Mouse (Mus musculus) heart, postnatal 25 days (tissue): Measurements from ENCODE around the gene Capn1. TPM values are rescaled to one million over a fixed set of nuclear protein-coding genes. Genes with fewer than 3 reads are reported as not detected.

Experiments used
- microRNA-seq: library from miRNA; unstranded; fragments of <30 nt; microRNA quantifications from one replicate; pipeline ENCODE4 v1.2.0, GENCODE M21; 2022
- total RNA-seq, 2 experiments: library from RNA; stranded (reverse); gene quantifications; 2 replicates each; pipeline ENCODE4 v1.2.3; 2021

Gene Capn1
- total RNA-seq, 2 experiments from 2014 or later = 27.5 to 32.8 TPM

Small RNA genes lying within 50 kb of the gene (microRNA-seq; reads per million reads assigned to microRNA genes)
- gene Mir6988 = 0.83 reads per million

Other genes with a start within 250 kb of the Capn1 start
- gene Scyl1, start 244.5 kb downstream of the Capn1 start, total RNA-seq = 10 to 100 TPM; 63.5 to 64.1 TPM
- gene Frmd8, start 140.6 kb downstream of the Capn1 start, total RNA-seq = 10 to 100 TPM in 1 of 2 experiments, 1 to 10 TPM in 1; 8.9 to 11.1 TPM
- 1 to 10 TPM; 3.5 to 4.1 TPM for gene Slc25a45, start 138.1 kb downstream of the Capn1 start, total RNA-seq
- under 1 TPM; 0.22 to 0.68 TPM for gene Tigd3, start 121.7 kb downstream of the Capn1 start, total RNA-seq
- 10 to 100 TPM; 87.4 to 96.1 TPM for gene Dpf2, start 102.9 kb downstream of the Capn1 start, total RNA-seq
- gene Cdc42ep2, start 91.1 kb downstream of the Capn1 start, total RNA-seq = 1 to 10 TPM; 9.1 to 9.8 TPM
- 10 to 100 TPM in 1 of 2 experiments, 1 to 10 TPM in 1; 8.9 to 11.2 TPM for gene Pola2, start 51.7 kb downstream of the Capn1 start, total RNA-seq
- gene Slc22a20, start 29.8 kb downstream of the Capn1 start, total RNA-seq = not detected
- gene Syvn1, start 30.7 kb upstream of the Capn1 start, total RNA-seq = 10 to 100 TPM; 20.6 to 22.4 TPM
- 10 to 100 TPM; 39.0 to 39.2 TPM for gene Mrpl49, start 41.9 kb upstream of the Capn1 start, total RNA-seq
- 100 to 1,000 TPM; 499 to 563 TPM for gene Fau, start 41.9 kb upstream of the Capn1 start, total RNA-seq
- 10 to 100 TPM; 11.9 to 12.4 TPM for gene Znhit2, start 45.3 kb upstream of the Capn1 start, total RNA-seq
- 1 to 10 TPM; 4.2 to 5.1 TPM for gene Tm7sf2, start 52.5 kb upstream of the Capn1 start, total RNA-seq
- 10 to 100 TPM; 23.0 to 25.3 TPM for gene Vps51, start 61.3 kb upstream of the Capn1 start, total RNA-seq
- gene Tmem262, start 64.1 kb upstream of the Capn1 start, total RNA-seq = not detected
- gene Gm28374, start 66.4 kb upstream of the Capn1 start, total RNA-seq = not detected
- 10 to 100 TPM; 16.4 to 19.4 TPM for gene Zfpl1, start 69.1 kb upstream of the Capn1 start, total RNA-seq
- under 1 TPM; 0.21 to 0.42 TPM for gene Cdca5, start 69.1 kb upstream of the Capn1 start, total RNA-seq
- not detected for gene AC131692.1, start 78.5 kb upstream of the Capn1 start, total RNA-seq
- gene Naaladl1, start 89.9 kb upstream of the Capn1 start, total RNA-seq = not detected
- 1 to 10 TPM; 7.9 to 8.5 TPM for gene Sac3d1, start 102.8 kb upstream of the Capn1 start, total RNA-seq
- gene Snx15, start 112.4 kb upstream of the Capn1 start, total RNA-seq = 10 to 100 TPM; 13.7 to 15.1 TPM
- gene Batf2, start 125.1 kb upstream of the Capn1 start, total RNA-seq = under 1 TPM; 0.78 to 0.87 TPM
- gene Arl2, start 125.7 kb upstream of the Capn1 start, total RNA-seq = 10 to 100 TPM; 54.4 to 58.4 TPM
- not detected for gene Majin, start 168.5 kb upstream of the Capn1 start, total RNA-seq
- gene Gpha2, start 210.5 kb upstream of the Capn1 start, total RNA-seq = not detected
- gene Ppp2r5b, start 220.0 kb upstream of the Capn1 start, total RNA-seq = 10 to 100 TPM; 33.6 to 38.0 TPM
- gene Atg2a, start 225.8 kb upstream of the Capn1 start, total RNA-seq = 10 to 100 TPM; 22.0 to 22.2 TPM